Mouse (Mus musculus) right cerebral cortex, adult 2 months (tissue): ENCODE measurements around the gene Pcbp4.

Experiments used
- DNase-seq, 2 experiments: peaks; one replicate each; pipeline ENCODE4 v3.0.0; 2021 to 2022; ENCODE audit warnings: low spot score in 2 of 2

Pcbp4 gene

DNA sequence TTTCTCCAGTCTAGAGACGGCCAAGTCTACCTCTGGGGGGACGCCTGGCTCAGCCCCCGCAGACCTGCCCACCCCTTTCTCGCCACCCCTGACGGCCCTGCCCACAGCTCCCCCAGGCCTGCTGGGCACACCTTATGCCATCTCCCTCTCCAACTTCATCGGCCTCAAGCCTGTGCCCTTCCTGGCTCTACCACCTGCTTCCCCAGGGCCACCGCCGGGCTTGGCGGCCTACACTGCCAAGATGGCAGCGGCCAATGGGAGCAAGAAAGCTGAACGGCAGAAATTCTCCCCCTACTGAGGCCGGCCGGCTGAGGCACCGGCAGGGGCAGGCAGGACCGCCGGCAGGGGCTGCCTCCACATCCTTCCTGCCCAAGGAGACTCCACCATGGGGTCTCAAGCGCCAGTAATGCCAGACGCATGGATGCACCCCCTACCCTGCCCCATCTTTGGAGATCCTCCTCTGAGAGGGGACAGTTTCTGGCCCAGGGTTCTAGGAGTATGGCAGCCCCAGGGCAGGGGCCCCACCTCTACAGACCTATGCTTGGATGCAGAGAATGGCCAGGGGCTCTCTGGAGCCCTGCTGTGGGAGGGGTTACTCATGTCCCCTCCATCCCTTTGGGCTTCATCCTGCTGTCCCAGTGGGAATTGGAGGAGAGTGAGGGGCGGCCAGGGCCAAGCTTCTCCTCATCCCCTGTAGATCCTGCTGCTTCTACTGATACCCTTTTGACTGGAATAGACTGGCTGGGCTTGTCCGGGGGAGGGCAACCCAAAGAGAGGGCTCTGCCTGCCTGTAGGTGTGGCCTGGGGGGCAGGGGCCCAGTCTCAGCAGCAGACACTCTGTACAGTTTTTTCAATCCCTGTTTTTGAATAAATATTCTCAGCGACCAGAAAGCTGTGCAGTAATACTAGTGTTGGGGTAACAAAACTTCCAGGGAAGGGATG lies 10.3 kb downstream of the Pcbp4 start:
- DNase-seq, result no peak

DNA sequence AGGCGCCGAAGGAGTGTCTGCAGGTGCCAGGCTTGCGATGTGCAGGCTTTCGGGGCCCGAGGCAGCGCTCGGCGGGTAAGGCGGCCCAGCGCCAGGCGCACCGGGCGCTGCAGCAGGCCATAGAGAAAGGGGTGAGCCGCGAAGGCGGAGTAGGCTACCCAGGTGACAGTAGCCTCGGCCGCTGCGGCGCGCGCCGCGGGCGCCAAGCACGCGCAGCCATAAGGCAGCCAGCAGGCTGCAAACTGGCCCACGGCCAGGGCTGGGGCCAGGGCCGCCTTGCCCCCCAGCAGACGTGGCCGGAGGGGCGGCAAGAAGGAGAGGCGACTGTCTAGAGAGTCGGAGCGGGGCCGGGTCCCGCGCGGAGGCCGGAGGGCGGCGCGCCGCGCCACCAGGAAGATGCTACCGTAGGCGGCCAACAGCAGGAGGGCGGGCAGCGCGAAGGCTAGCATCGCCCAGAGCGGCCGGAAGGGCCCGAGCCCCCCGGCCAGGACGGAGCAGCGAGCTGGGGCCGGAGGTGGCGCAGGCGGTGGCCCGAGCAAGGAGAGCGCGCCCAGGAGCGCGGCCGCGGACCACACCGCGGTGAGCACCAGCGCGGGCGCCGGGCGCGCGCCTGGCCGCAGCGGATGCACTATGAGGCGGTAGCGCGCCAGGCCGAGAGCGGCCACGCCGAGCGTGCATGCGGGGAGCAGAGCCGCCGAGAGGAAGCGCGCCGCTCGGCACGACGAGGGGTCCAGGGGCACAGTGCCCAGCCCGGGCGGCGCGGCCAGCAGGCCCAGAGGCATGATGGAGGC lies 11.9 kb downstream of the Pcbp4 start:
- peak; percentile 64 to 80 for DNase-seq

DNA sequence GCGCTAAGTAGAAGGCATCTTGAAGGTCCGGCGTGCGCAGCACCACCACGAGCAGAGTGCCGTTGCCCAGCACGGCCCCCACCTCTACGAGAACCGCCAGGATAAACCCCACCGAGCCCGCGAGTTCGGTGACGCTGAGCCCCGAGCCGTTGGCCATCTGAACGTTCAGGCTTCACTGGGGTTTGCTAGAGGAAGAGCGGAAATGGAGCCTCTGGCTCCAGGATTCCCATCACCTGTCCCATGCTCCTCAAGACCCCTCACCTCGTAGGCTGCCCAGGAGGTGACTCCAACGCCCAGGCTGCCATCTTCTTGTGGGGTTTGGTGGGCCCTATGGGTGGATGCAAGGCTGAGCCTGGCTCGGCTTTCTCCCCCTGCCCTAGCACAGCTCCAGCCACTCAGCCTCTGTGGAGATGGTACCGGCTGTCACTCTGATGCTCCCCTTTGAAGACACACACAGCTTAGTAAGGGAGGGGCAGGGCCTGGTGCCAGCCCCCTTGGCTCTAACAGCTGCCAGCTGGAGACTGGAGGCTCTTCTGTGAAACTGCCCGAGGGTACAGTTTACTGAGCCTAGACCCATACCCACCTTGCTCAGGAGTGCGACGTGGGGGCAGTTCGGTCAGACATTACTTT lies 12.6 kb downstream of the Pcbp4 start, which contains the start of gene Gpr62:
TSS of gene Gpr62 (minus strand) at position 368 of the 630 bp plus-strand sequence.
- no peak for DNase-seq

GRCm38 (mm10) chr9:106466721-106467120 lies 13.6 kb downstream of the Pcbp4 start:
- no peak for DNase-seq

DNA sequence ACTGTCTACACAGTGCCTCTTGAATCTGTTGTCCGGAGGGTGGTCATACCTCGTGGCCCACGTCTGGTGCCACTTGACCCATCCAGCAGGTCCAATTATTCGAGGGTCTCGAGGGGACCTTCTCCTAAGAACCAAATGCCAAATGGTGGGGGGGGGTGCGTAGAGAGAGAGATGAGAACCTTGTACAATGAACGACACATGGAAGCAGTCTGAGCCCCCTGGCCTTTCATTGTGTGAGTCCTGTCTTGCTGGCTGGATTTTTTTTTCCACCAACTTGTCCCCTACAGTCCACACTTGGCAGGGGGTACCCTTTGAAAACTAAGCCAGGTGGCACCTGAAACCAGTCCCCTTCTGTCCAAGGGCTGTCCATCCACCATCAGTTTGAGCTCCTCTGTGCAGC lies 14.7 kb downstream of the Pcbp4 start:
- DNase-seq, result no peak

- no peak for DNase-seq
Measured at GRCm38 (mm10) chr9:106469317-106469716, 16.2 kb downstream of the Pcbp4 start.

- DNase-seq, result no peak
Measured at GRCm38 (mm10) chr9:106469776-106470175, 16.7 kb downstream of the Pcbp4 start.

- DNase-seq, result no peak
Measured at GRCm38 (mm10) chr9:106470991-106471750, 18.1 kb downstream of the Pcbp4 start.

DNA sequence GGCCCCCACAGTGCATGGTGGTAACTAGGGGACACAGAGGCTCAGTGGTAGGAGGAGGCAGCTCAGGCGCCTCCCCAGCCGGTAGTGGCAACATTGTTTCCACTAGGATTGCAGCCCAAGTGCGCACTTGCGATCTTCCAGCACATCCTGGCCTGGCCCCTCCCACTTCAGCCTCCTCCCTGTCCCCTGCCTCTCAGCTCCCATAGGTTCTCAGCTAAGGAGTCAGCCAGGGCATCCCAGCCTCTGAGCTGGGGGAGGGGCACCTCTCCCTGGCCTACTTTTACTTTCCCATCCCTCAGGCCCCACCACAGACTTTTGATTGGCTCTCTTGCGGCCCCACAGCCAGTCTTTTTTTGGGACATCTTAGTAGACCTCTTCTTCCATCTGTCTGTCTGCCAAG lies 18.8 kb downstream of the Pcbp4 start:
- DNase-seq, result no peak

- DNase-seq, result no peak
Measured at GRCm38 (mm10) chr9:106472321-106472720, 19.2 kb downstream of the Pcbp4 start.

- DNase-seq, result no peak
Measured at GRCm38 (mm10) chr9:106473081-106473752, 20.1 kb downstream of the Pcbp4 start.

DNA sequence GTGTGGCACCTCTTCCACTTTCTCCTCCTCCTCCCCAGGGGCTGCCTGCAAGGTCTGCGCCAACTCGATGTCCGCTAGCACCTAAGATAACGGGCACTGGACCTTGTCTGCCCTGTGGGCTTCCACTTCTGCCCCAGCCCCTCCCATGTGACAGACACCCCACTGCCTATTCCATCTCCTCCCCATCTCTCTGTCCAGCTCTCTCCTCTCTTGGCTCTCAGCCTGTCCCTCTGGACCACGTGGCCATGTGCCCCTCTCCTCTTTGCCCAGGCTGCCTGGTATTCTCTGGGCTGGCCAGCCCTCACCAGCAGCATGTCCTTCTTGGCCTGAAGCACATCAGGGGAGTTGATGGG lies 20.6 kb downstream of the Pcbp4 start:
- DNase-seq, result no peak

DNA sequence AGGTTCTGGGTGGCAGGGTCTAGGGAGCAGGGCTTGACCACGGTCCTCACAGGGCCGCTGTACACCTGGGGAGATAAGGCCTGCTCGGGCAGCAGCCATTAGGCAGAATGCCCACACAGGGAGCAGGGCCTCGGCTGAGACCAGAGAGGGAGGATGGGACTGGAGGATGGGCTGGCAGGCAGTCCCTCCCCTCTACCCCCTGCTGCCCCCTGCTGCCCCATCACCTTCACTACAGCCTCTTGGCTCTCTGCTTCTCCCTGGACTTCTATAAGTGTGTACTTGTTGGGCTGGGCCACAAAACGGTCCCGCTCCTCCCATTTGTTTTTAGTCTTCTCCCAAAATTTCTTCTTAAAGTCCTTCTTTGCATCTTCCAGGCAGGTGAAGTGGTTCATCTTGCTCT lies 21.4 kb downstream of the Pcbp4 start:
- no peak for DNase-seq

- DNase-seq, result no peak
Measured at GRCm38 (mm10) chr9:106475046-106475445, 22.0 kb downstream of the Pcbp4 start.

DNA sequence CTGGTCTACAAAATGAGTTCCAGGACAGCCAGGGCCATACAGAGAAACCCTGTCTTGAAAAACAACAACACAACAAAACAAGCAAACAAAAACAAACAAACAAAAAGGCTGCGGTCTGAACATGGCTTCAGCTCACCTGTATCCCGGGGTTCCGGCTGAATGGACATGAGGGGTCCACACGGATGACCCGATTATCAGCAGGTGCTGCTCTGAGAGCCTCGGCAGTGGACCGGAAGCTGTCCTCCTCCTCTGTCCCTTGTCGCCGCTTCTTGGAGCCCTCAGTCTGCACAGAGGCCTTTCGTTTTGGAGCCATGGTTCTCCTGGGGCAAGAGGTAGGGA lies 22.5 kb downstream of the Pcbp4 start, which contains the start of gene Rrp9:
TSS of gene Rrp9 (plus strand) at position 301 of the 339 bp plus-strand sequence.
- no peak for DNase-seq

- DNase-seq, result no peak
Measured at GRCm38 (mm10) chr9:106476002-106476923, 23.2 kb downstream of the Pcbp4 start.

- peak; percentile 99 for DNase-seq
Measured at GRCm38 (mm10) chr9:106476924-106477484, 23.9 kb downstream of the Pcbp4 start, which contains the start of gene Parp3. TSS of gene Parp3 (minus strand) at chr9:106476949.

DNA sequence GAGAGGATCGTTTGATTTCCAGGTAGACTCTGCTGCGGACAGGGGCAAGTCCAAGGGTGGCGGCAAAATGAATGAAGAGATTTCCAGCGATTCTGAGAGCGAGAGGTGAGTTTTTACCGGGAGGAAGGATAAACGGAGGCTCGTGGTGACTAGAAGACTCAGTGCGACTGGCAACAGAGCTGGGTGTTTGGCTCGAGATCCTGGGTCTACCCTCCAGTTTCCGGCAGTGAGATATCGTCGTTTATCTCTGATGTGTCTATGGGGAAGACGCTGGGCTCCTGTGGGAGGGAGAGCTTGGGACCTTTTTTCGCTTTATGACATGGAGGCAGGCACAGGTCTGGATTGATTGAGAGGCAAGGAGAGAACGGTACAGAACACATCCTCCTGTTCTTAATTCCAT lies 24.6 kb downstream of the Pcbp4 start:
- DNase-seq, result no peak

- DNase-seq, result no peak
Measured at GRCm38 (mm10) chr9:106478101-106478500, 25.0 kb downstream of the Pcbp4 start.
